Mouse (Mus musculus) megakaryocyte, embryonic 14.5 days (primary cell): Measurements from ENCODE around the gene Hcst.

Source experiments
- FLI1 ChIP-seq: IDR thresholded peaks from 2 replicates; pipeline ENCODE4 v1.6.1; 2012; ENCODE audit warnings: low read length, inconsistent platforms, mixed read lengths
- GATA1 ChIP-seq: IDR thresholded peaks from 3 replicates; pipeline ENCODE4 v1.6.1; 2012; ENCODE audit warnings: mixed read lengths, low read length, inconsistent platforms, borderline replicate concordance

DNA sequence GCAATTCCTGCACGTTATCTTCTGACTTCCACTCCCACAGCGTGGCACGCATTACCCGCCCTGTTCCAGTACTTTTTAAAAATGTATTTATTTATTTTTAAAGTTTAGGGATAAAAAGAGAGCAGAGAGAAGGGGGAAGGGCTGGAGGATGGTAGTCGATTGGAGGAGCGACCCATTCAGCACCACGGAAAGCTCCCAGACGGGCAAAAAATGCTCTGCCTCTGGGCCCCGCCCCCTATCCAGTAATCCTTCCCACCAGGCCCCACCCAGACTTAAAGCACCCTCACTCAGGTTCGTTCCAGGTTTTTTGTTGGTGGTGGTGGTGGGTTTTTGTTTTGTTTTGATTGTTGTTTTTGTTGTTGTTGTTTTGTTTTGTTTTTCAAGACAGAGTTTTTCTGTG lies 14.6 kb upstream of the Hcst start:
- no peak for TF ChIP-seq GATA1
- no peak for TF ChIP-seq FLI1
